Mouse (Mus musculus): Measurements from ENCODE around the gene Asb8. TPM values are rescaled to one million over a fixed set of nuclear protein-coding genes. Genes with fewer than 3 reads are reported as not detected.

The Asb8 gene
- polyA plus RNA-seq, 1 experiment: 28.2 TPM

- Histone ChIP-seq H3K27ac (ENCODE audit: insufficient read depth, low read depth, low read length) (peak within 1 kb of the TSS; percentile 90), H3K4me1 (ENCODE audit: control insufficient read depth, insufficient read depth, low read length) (peaks cover 8% of the 10 kb centered on the region), H3K4me3 (ENCODE audit: insufficient read depth, low read length) (peak within 1 kb of the TSS; percentile 86)
- TF ChIP-seq POLR2A (IDR thresholded peaks at IDR 0.05; ENCODE audit: borderline replicate concordance, low read depth, low read length) (no peak), CTCF (IDR thresholded peaks at IDR 0.05; ENCODE audit: low read depth, low read length) (no peak)
Measured at GRCm38 (mm10) chr15:98092372-98093120, 72.9 kb downstream of the Asb8 start, which contains the start of gene Pfkm. Gene Pfkm, plus strand, starts transcription at chr15:98092589.

DNA sequence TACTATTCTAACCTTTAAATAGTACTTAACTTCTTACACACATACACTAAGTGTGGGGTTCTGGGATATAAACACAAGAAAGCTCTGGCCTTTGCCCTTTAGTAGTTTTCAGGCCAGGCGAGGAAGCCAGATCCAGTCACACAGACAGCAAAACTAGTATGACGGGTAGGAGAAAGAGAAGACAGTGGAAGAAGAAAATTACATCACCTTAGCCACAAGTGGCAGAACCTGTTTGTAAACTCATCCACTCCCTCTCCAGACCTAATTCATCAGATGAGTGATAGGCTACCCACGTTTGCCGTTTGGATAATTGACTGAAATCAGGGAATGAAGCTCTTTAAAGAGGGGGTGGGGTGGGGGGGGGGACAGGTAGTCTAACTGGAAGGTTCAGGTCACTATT, 73.6 kb downstream of the Asb8 start:
- Histone ChIP-seq H3K4me3 (ENCODE audit: insufficient read depth, low read length) (peak overlapping the region; percentile 24), H3K4me1 (ENCODE audit: control insufficient read depth, insufficient read depth, low read length) (peaks cover 8% of the 10 kb centered on the region), H3K27ac (ENCODE audit: insufficient read depth, low read depth, low read length) (no peak overlapping the region)
- TF ChIP-seq POLR2A (IDR thresholded peaks at IDR 0.05; ENCODE audit: borderline replicate concordance, low read depth, low read length) (no peak), CTCF (IDR thresholded peaks at IDR 0.05; ENCODE audit: low read depth, low read length) (no peak)

DNA sequence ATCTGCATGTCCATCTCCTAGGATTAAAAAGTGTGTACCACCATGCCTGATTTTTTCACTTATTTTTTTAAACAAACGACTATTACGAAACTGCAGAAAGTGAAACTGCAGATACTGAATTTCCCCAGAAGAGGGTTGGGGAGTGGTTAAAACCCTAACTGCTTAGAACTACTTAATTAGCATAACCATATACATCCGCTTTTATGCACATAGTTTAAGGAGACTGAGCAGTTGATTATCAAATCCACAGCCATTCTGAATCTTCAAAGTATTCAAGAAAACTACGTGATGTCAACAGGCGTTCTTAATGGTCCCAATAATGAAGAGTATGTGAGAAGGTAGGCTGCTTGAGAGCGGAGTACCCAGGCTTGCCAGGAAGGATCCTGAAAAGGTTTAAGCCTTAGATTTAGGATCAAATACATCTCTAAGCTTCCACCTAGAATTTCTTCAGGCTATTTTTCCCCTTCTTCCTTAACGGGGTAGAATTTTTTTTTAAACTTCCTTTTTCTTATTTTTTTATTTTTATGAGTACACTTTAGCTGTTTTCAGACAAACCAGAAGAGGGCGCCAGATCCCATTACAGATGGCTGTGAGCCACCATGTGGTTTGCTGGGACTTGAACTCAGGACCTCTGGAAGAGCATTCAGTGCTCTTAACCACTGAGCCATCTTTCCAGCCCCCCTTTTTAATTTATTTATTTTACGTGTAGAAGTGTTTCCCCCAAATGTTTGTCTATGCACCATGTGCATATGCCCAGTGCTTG, 75.8 kb downstream of the Asb8 start:
- TF ChIP-seq CTCF (IDR thresholded peaks at IDR 0.05; ENCODE audit: low read depth, low read length) (peak; percentile 64), POLR2A (IDR thresholded peaks at IDR 0.05; ENCODE audit: borderline replicate concordance, low read depth, low read length) (no peak)
- Histone ChIP-seq H3K27ac (ENCODE audit: insufficient read depth, low read depth, low read length) (peak overlapping the region; percentile 92), H3K4me1 (ENCODE audit: control insufficient read depth, insufficient read depth, low read length) (peaks cover 8% of the 10 kb centered on the region), H3K4me3 (ENCODE audit: insufficient read depth, low read length) (peak overlapping the region; percentile 51)

DNA sequence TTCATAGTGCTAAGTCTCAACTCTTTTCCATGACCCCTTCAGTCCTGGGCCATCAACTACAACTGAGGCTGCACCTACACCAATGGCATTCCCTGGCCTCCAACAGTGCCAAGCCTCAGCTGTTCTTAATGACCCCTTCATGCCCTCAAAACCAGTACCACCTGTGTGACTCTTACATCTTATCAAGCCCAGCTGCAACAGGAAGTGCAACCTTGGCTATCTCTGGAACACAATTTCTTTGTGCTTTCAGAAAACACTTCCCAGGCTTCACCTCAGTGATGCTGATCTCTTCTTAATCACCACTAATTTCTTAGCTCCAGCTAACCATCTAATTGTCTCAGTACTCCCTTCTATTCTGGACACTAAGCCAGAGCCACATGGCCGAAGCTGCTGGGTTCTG, 76.5 kb downstream of the Asb8 start:
- peak overlapping the region; percentile 74 for H3K27ac ChIP-seq (ENCODE audit: insufficient read depth, low read depth, low read length)
- H3K4me1 ChIP-seq (ENCODE audit: control insufficient read depth, insufficient read depth, low read length): peaks cover 8% of the 10 kb centered on the region
- no peak for TF ChIP-seq CTCF (IDR thresholded peaks at IDR 0.05; ENCODE audit: low read depth, low read length)
- no peak for TF ChIP-seq POLR2A (IDR thresholded peaks at IDR 0.05; ENCODE audit: borderline replicate concordance, low read depth, low read length)
- H3K4me3 ChIP-seq (ENCODE audit: insufficient read depth, low read length): peak overlapping the region; percentile 40

Other genes with a start within 250 kb of the Asb8 start
- gene Tmem106c, start 201.4 kb downstream of the Asb8 start, polyA plus RNA-seq (2012; ENCODE audit: insufficient read depth, insufficient read length, missing spikeins): 60.3 and 70.3 TPM in 2 replicates
- 0.87 and 1.0 TPM in 2 replicates for gene Col2a1, start 160.9 kb downstream of the Asb8 start, polyA plus RNA-seq (2012; ENCODE audit: insufficient read depth, insufficient read length, missing spikeins)
- 11.0 and 13.1 TPM in 2 replicates for gene Pfkm, start 73.0 kb downstream of the Asb8 start, polyA plus RNA-seq (2012; ENCODE audit: insufficient read depth, insufficient read length, missing spikeins)
- 16.7 and 18.7 TPM in 2 replicates for gene Senp1, start 71.9 kb downstream of the Asb8 start, polyA plus RNA-seq (2012; ENCODE audit: insufficient read depth, insufficient read length, missing spikeins)
- gene Ccdc184, start 1.5 kb upstream of the Asb8 start, polyA plus RNA-seq (2012; ENCODE audit: insufficient read depth, insufficient read length, missing spikeins): not detected in 2 replicates
- not detected in 2 replicates for gene Olfr288, start 29.9 kb upstream of the Asb8 start, polyA plus RNA-seq (2012; ENCODE audit: insufficient read depth, insufficient read length, missing spikeins)
- gene Gm44579, start 55.4 kb upstream of the Asb8 start, polyA plus RNA-seq (2012; ENCODE audit: insufficient read depth, insufficient read length, missing spikeins): not detected in 2 replicates
- gene Olfr287, start 55.4 kb upstream of the Asb8 start, polyA plus RNA-seq (2012; ENCODE audit: insufficient read depth, insufficient read length, missing spikeins): not detected in 2 replicates
- gene Olfr286, start 68.8 kb upstream of the Asb8 start, polyA plus RNA-seq (2012; ENCODE audit: insufficient read depth, insufficient read length, missing spikeins): not detected in 2 replicates
- gene H1fnt, start 91.7 kb upstream of the Asb8 start, polyA plus RNA-seq (2012; ENCODE audit: insufficient read depth, insufficient read length, missing spikeins): not detected in 2 replicates
- gene Zfp641, start 130.5 kb upstream of the Asb8 start, polyA plus RNA-seq (2012; ENCODE audit: insufficient read depth, insufficient read length, missing spikeins): not detected in 2 replicates
- not detected in 2 replicates for gene Olfr285, start 151.7 kb upstream of the Asb8 start, polyA plus RNA-seq (2012; ENCODE audit: insufficient read depth, insufficient read length, missing spikeins)
- not detected in 2 replicates for gene Olfr284, start 175.4 kb upstream of the Asb8 start, polyA plus RNA-seq (2012; ENCODE audit: insufficient read depth, insufficient read length, missing spikeins)
- not detected in 2 replicates for gene Olfr283, start 215.3 kb upstream of the Asb8 start, polyA plus RNA-seq (2012; ENCODE audit: insufficient read depth, insufficient read length, missing spikeins)